Mouse (Mus musculus) MEL (cell line): ENCODE measurements around the gene Pcdh19. TPM values are rescaled to one million over a fixed set of nuclear protein-coding genes. Genes with fewer than 3 reads are reported as not detected.

Experiments used
- DNase-seq: peaks from one replicate; pipeline ENCODE4 v3.0.0; 2011; ENCODE audit warnings: low read depth, low spot score
- H3K27ac ChIP-seq: 2 replicates; pipeline ENCODE4 v1.5.1; 2012; ENCODE audit warnings: low read depth, mild to moderate bottlenecking, control low read depth, low read length, moderate library complexity; ENCODE audit not compliant: control insufficient read depth
- H3K27me3 ChIP-seq, 2 experiments: fragments of 150-350 bp in 1 of 2; sonication (generic) in 1 of 2; 2 replicates each; pipeline ENCODE4 v1.6.1; 2012; ENCODE audit warnings: low read length in 2 of 2, mild to moderate bottlenecking in 2 of 2, improper control_type of control experiment in 1 of 2, moderate library complexity in 1 of 2; ENCODE audit not compliant: insufficient read depth in 2 of 2, control insufficient read depth in 1 of 2
- H3K36me3 ChIP-seq, 2 experiments: 2 replicates each; pipeline ENCODE4 v1.6.1; 2012 to 2014; ENCODE audit warnings: low read length in 2 of 2, improper control_type of control experiment in 1 of 2, inconsistent platforms in 1 of 2, mild to moderate bottlenecking in 1 of 2; ENCODE audit not compliant: insufficient read depth in 2 of 2, control insufficient read depth in 1 of 2
- H3K4me1 ChIP-seq, 2 experiments: fragments of 150-350 bp in 1 of 2; sonication (generic) in 1 of 2; 2 replicates each; pipeline ENCODE4 v1.6.1; 2012; ENCODE audit warnings: low read length in 2 of 2, improper control_type of control experiment in 1 of 2, mild to moderate bottlenecking in 1 of 2; ENCODE audit not compliant: insufficient read depth in 2 of 2, control insufficient read depth in 1 of 2
- H3K4me3 ChIP-seq, 2 experiments: fragments of 150-350 bp in 1 of 2; sonication (generic) in 1 of 2; 2 replicates each; pipeline ENCODE4 v1.5.1; 2012; ENCODE audit warnings: low read depth in 2 of 2, low read length in 2 of 2, mild to moderate bottlenecking in 2 of 2, moderate library complexity in 2 of 2, control low read depth in 1 of 2, improper control_type of control experiment in 1 of 2; ENCODE audit not compliant: control insufficient read depth in 1 of 2, insufficient read depth in 1 of 2
- H3K79me2 ChIP-seq: 2 replicates; pipeline ENCODE4 v1.6.1; 2012; ENCODE audit warnings: mild to moderate bottlenecking, low read length, moderate library complexity; ENCODE audit not compliant: control insufficient read depth, poor library complexity, insufficient read depth
- H3K9ac ChIP-seq: 2 replicates; pipeline ENCODE4 v1.6.1; 2012; ENCODE audit warnings: low read depth, mild to moderate bottlenecking, control low read depth, low read length, moderate library complexity; ENCODE audit not compliant: control insufficient read depth, poor library complexity, severe bottlenecking
- H3K9me3 ChIP-seq: fragments of 150-350 bp; sonication (generic); replicated peaks from 2 replicates; pipeline ENCODE4 v1.6.1; 2012; ENCODE audit warnings: mild to moderate bottlenecking, low read length, improper control_type of control experiment, moderate library complexity; ENCODE audit not compliant: insufficient read depth
- BHLHE40 ChIP-seq: IDR thresholded peaks from 2 replicates; pipeline ENCODE4 v1.6.1; 2012; ENCODE audit warnings: low read depth, mild to moderate bottlenecking, inconsistent platforms, low read length, improper control_type of control experiment, borderline replicate concordance
- CHD1 ChIP-seq: IDR thresholded peaks from 2 replicates; pipeline ENCODE4 v1.6.1; 2012; ENCODE audit warnings: low read depth, mild to moderate bottlenecking, inconsistent platforms, low read length, improper control_type of control experiment
- CHD2 ChIP-seq: IDR thresholded peaks from 2 replicates; pipeline ENCODE4 v1.6.1; 2011; ENCODE audit warnings: low read length, improper control_type of control experiment
- CTCF ChIP-seq, 3 experiments: IDR thresholded peaks in 2 of 3; conservative IDR thresholded peaks in 1 of 3; 2 replicates each; pipeline ENCODE4 v1.5.1; 2011 to 2012; ENCODE audit warnings: low read length in 3 of 3, low read depth in 2 of 3, mild to moderate bottlenecking in 2 of 3, improper control_type of control experiment in 1 of 3, inconsistent platforms in 1 of 3, mixed read lengths in 1 of 3, moderate library complexity in 1 of 3; ENCODE audit not compliant: control insufficient read depth in 1 of 3, insufficient read depth in 1 of 3, poor library complexity in 1 of 3, severe bottlenecking in 1 of 3
- E2F4 ChIP-seq: IDR thresholded peaks from 2 replicates; pipeline ENCODE4 v1.6.1; 2011; ENCODE audit warnings: low read depth, low read length, improper control_type of control experiment, borderline replicate concordance
- ELF1 ChIP-seq: IDR thresholded peaks from 2 replicates; pipeline ENCODE4 v1.6.1; 2014; ENCODE audit warnings: low read depth, mild to moderate bottlenecking, inconsistent platforms, low read length, improper control_type of control experiment, moderate library complexity
- EP300 ChIP-seq, 2 experiments: IDR thresholded peaks; 2 replicates each; pipeline ENCODE4 v1.6.1; 2011; ENCODE audit warnings: improper control_type of control experiment in 2 of 2, low read length in 2 of 2, low read depth in 1 of 2, mild to moderate bottlenecking in 1 of 2
- ETS1 ChIP-seq: IDR thresholded peaks from 2 replicates; pipeline ENCODE4 v1.6.1; 2012; ENCODE audit warnings: low read depth, mild to moderate bottlenecking, inconsistent platforms, low read length, improper control_type of control experiment, moderate library complexity
- GABPA ChIP-seq: IDR thresholded peaks from 2 replicates; pipeline ENCODE4 v1.6.1; 2012; ENCODE audit warnings: low read depth, mild to moderate bottlenecking, inconsistent platforms, low read length, improper control_type of control experiment, moderate library complexity
- GATA1 ChIP-seq: IDR thresholded peaks from 2 replicates; pipeline ENCODE4 v1.6.1; 2011; ENCODE audit warnings: low read depth, low read length, improper control_type of control experiment
- HCFC1 ChIP-seq: IDR thresholded peaks from 2 replicates; pipeline ENCODE4 v1.6.1; 2012; ENCODE audit warnings: low read depth, mild to moderate bottlenecking, inconsistent platforms, low read length, improper control_type of control experiment, moderate library complexity
- JUND ChIP-seq: IDR thresholded peaks from 2 replicates; pipeline ENCODE4 v1.6.1; 2011; ENCODE audit warnings: low read depth, mild to moderate bottlenecking, improper control_type of control experiment, low read length
- KAT2A ChIP-seq: conservative IDR thresholded peaks from 2 replicates; pipeline ENCODE4 v1.6.1; 2012; ENCODE audit warnings: low read depth, low read length, improper control_type of control experiment, inconsistent platforms
- MAFK ChIP-seq: IDR thresholded peaks from 2 replicates; pipeline ENCODE4 v1.6.1; 2011; ENCODE audit warnings: low read depth, mild to moderate bottlenecking, low read length, improper control_type of control experiment, borderline replicate concordance
- MAX ChIP-seq: IDR thresholded peaks from 2 replicates; pipeline ENCODE4 v1.6.1; 2011; ENCODE audit warnings: low read length, improper control_type of control experiment
- MAZ ChIP-seq: IDR thresholded peaks from 2 replicates; pipeline ENCODE4 v1.6.1; 2012; ENCODE audit warnings: low read depth, mild to moderate bottlenecking, inconsistent platforms, low read length, improper control_type of control experiment
- MEF2A ChIP-seq: IDR thresholded peaks from 2 replicates; pipeline ENCODE4 v1.6.1; 2014; ENCODE audit warnings: low read depth, mild to moderate bottlenecking, inconsistent platforms, low read length, improper control_type of control experiment; ENCODE audit not compliant: poor library complexity, insufficient replicate concordance, severe bottlenecking; ENCODE audit errors: extremely low read depth
- MXI1 ChIP-seq: IDR thresholded peaks from 2 replicates; pipeline ENCODE4 v1.6.1; 2011; ENCODE audit warnings: mild to moderate bottlenecking, low read depth, low read length, improper control_type of control experiment
- MYB ChIP-seq: IDR thresholded peaks from 2 replicates; pipeline ENCODE4 v1.6.1; 2011; ENCODE audit warnings: mild to moderate bottlenecking, low read depth, low read length, improper control_type of control experiment
- MYC ChIP-seq: IDR thresholded peaks from 2 replicates; pipeline ENCODE4 v1.6.1; 2011; ENCODE audit warnings: low read depth, mild to moderate bottlenecking, low read length, improper control_type of control experiment, moderate library complexity
- NELFE ChIP-seq: IDR thresholded peaks from 2 replicates; pipeline ENCODE4 v1.6.1; 2011; ENCODE audit warnings: low read depth, low read length, improper control_type of control experiment
- NRF1 ChIP-seq: IDR thresholded peaks from 2 replicates; pipeline ENCODE4 v1.6.1; 2014; ENCODE audit warnings: low read depth, mild to moderate bottlenecking, inconsistent platforms, low read length, improper control_type of control experiment, moderate library complexity; ENCODE audit not compliant: poor library complexity, insufficient read depth, severe bottlenecking
- POLR2A ChIP-seq, 2 experiments: IDR thresholded peaks; 2 replicates each; pipeline ENCODE4 v1.6.1; 2011 to 2012; ENCODE audit warnings: low read length in 2 of 2, mild to moderate bottlenecking in 2 of 2, control low read depth in 1 of 2, improper control_type of control experiment in 1 of 2, low read depth in 1 of 2, moderate library complexity in 1 of 2; ENCODE audit not compliant: control insufficient read depth in 1 of 2, insufficient read depth in 1 of 2, poor library complexity in 1 of 2
- POLR2AphosphoS2 ChIP-seq: IDR thresholded peaks from 2 replicates; pipeline ENCODE4 v1.6.1; 2011; ENCODE audit warnings: low read length, improper control_type of control experiment
- POLR2AphosphoS5 ChIP-seq: IDR thresholded peaks from 2 replicates; pipeline ENCODE4 v1.6.1; 2012; ENCODE audit warnings: low read depth, borderline replicate concordance, mild to moderate bottlenecking, inconsistent platforms, low read length, moderate library complexity, mixed read lengths
- RAD21 ChIP-seq: IDR thresholded peaks from 2 replicates; pipeline ENCODE4 v1.6.1; 2011; ENCODE audit warnings: mild to moderate bottlenecking, low read depth, low read length, improper control_type of control experiment
- SIN3A ChIP-seq: IDR thresholded peaks from 2 replicates; pipeline ENCODE4 v1.6.1; 2012; ENCODE audit warnings: low read length, improper control_type of control experiment, inconsistent platforms
- TAL1 ChIP-seq: IDR thresholded peaks from 2 replicates; pipeline ENCODE4 v1.6.1; 2012; ENCODE audit warnings: mild to moderate bottlenecking, inconsistent platforms, low read length, moderate library complexity, mixed read lengths
- TBP ChIP-seq: IDR thresholded peaks from 2 replicates; pipeline ENCODE4 v1.8.0; 2011; ENCODE audit warnings: low read depth, low read length, improper control_type of control experiment
- TCF12 ChIP-seq: IDR thresholded peaks from 2 replicates; pipeline ENCODE4 v1.6.1; 2014; ENCODE audit warnings: low read depth, mild to moderate bottlenecking, inconsistent platforms, low read length, improper control_type of control experiment, moderate library complexity
- USF1 ChIP-seq: IDR thresholded peaks from 2 replicates; pipeline ENCODE4 v1.6.1; 2014; ENCODE audit warnings: low read depth, mild to moderate bottlenecking, inconsistent platforms, low read length, improper control_type of control experiment, moderate library complexity
- USF2 ChIP-seq, 2 experiments: IDR thresholded peaks; 2 replicates each; pipeline ENCODE4 v1.6.1; 2011 to 2012; ENCODE audit warnings: improper control_type of control experiment in 2 of 2, low read length in 2 of 2, borderline replicate concordance in 1 of 2, inconsistent platforms in 1 of 2, low read depth in 1 of 2, mild to moderate bottlenecking in 1 of 2; ENCODE audit not compliant: insufficient read depth in 1 of 2
- ZC3H11A ChIP-seq: IDR thresholded peaks from 2 replicates; pipeline ENCODE4 v1.6.1; 2012; ENCODE audit warnings: low read depth, mild to moderate bottlenecking, inconsistent platforms, low read length, improper control_type of control experiment
- ZKSCAN1 ChIP-seq: IDR thresholded peaks from 2 replicates; pipeline ENCODE4 v1.6.1; 2012; ENCODE audit warnings: low read depth, mild to moderate bottlenecking, inconsistent platforms, low read length, improper control_type of control experiment, moderate library complexity
- ZNF384 ChIP-seq: IDR thresholded peaks from 2 replicates; pipeline ENCODE4 v1.6.1; 2012; ENCODE audit warnings: low read depth, mild to moderate bottlenecking, inconsistent platforms, low read length, improper control_type of control experiment
- polyA plus RNA-seq, 2 experiments: library from polyadenylated mRNA; stranded (reverse) in 1 of 2; unstranded in 1 of 2; fragments of >175 nt in 1 of 2; fragments of >200 nt in 1 of 2; gene quantifications; 2 replicates each; pipeline versions ENCODE4 v1.2.1 to v1.2.4; 2012; ENCODE audit warnings: low replicate concordance in 2 of 2, low read depth in 1 of 2; ENCODE audit not compliant: insufficient read length in 2 of 2, insufficient read depth in 1 of 2, missing spikeins in 1 of 2
- total RNA-seq: library from RNA; depleted of rRNA; stranded (reverse); fragments of 300-350 nt; gene quantifications from 2 replicates; pipeline ENCODE4 v1.2.3, GENCODE M21; 2012

Gene Pcdh19
- total and polyA plus RNA-seq, 3 experiments, result 0.04 TPM; not detected in 2

GRCm38 (mm10) chrX:133691581-133692391, 3.0 kb upstream of the Pcdh19 start:
- no peaks in the 10 kb centered on the region; the same call in 1 of the 2 replicates for H3K79me2 ChIP-seq
- peak overlapping the region; percentile 75 to 85 for H3K4me3 ChIP-seq
- 0 out of 4 replicates have a peak, but pooled peaks cover 0 to 2% of the 10 kb centered on the region in 2 experiments for H3K4me1 ChIP-seq
- DNase-seq, result peak; percentile 96
- H3K27me3 ChIP-seq, result no peaks in the 10 kb centered on the region
- peaks cover 0 to 2% of the 10 kb centered on the region in 2 experiments; a peak in 1 of 4 replicates for H3K36me3 ChIP-seq
- peak overlapping the region; percentile 78 for H3K27ac ChIP-seq
- H3K9me3 ChIP-seq, result no peaks in the 10 kb centered on the region
- peak overlapping the region; percentile 67 for H3K9ac ChIP-seq
- peak; percentile 67 for TF ChIP-seq ELF1
- no peak for TF ChIP-seq NRF1
- no peak for TF ChIP-seq MAFK
- TF ChIP-seq MYB, result peak; percentile 74
- TF ChIP-seq MXI1, result peak; percentile 56
- TF ChIP-seq ZNF384, result peak; percentile 65; the same call in 1 of the 2 replicates
- TF ChIP-seq TBP, result peak; percentile 34; the same call in 1 of the 2 replicates
- no peak for TF ChIP-seq MEF2A
- TF ChIP-seq MYC, result no peak
- peak; percentile 59 to 81; a peak in 3 of 4 replicates for TF ChIP-seq EP300 (IDR thresholded peaks at IDR 0.05; ENCODE audit: low read depth in 1 of 2, low read length in 2 of 2)
- peak; percentile 79 for TF ChIP-seq SIN3A
- no peak for TF ChIP-seq GABPA
- 0 out of 2 replicates have a peak, but pooled peaks have one; percentile 7 for TF ChIP-seq BHLHE40
- TF ChIP-seq JUND, result no peak
- peak; percentile 47; the same call in 1 of the 2 replicates for TF ChIP-seq MAX
- no peak for TF ChIP-seq USF2 (IDR thresholded peaks at IDR 0.05; ENCODE audit: borderline replicate concordance in 1 of 2, insufficient read depth in 1 of 2, low read depth in 1 of 2, low read length in 2 of 2)
- peak; percentile 29; the same call in 1 of the 2 replicates for TF ChIP-seq TCF12
- no peak; the same call in none of the 2 replicates for TF ChIP-seq RAD21
- TF ChIP-seq HCFC1, result no peak
- TF ChIP-seq ZKSCAN1, result no peak
- no peak for TF ChIP-seq TAL1
- TF ChIP-seq CHD2, result peak; percentile 75
- TF ChIP-seq USF1, result no peak
- TF ChIP-seq CTCF (IDR thresholded peaks at IDR 0.05 in 2 of 3, conservative IDR thresholded peaks at IDR 0.05 in 1 of 3; ENCODE audit: control insufficient read depth in 1 of 3, insufficient read depth in 1 of 3, low read depth in 2 of 3, low read length in 3 of 3, poor library complexity in 1 of 3, severe bottlenecking in 1 of 3), result peak; percentile 67 to 92 (median 75)
- no peak for TF ChIP-seq NELFE
- no peak for TF ChIP-seq CHD1
- TF ChIP-seq POLR2A (IDR thresholded peaks at IDR 0.05; ENCODE audit: control insufficient read depth in 1 of 2, insufficient read depth in 1 of 2, low read depth in 1 of 2, low read length in 2 of 2, poor library complexity in 1 of 2), result 0 out of 4 replicates have a peak, but pooled peaks of 1 of the 2 experiments have one; percentile 20
- TF ChIP-seq MAZ, result peak; percentile 76; the same call in 1 of the 2 replicates
- peak; percentile 62 for TF ChIP-seq ETS1
- TF ChIP-seq GATA1, result peak; percentile 50; the same call in 1 of the 2 replicates
- no peak for TF ChIP-seq KAT2A
- TF ChIP-seq E2F4, result no peak
- TF ChIP-seq ZC3H11A, result peak; percentile 89
- no peak for TF ChIP-seq POLR2AphosphoS5
- no peak for TF ChIP-seq POLR2AphosphoS2
